Mouse (Mus musculus): ENCODE measurements at regions not wholly inside any gene's neighbourhood (a gene's known extent, or its start where the extent isn't known, plus 50 kb on each side); places are given as distances from the start of the nearest gene placed in this dataset.
"Not testable (repeated sequence)": the region's sequence is repeated elsewhere in the genome, so short reads cannot be mapped to it uniquely, and the experiment has no call there.

GRCm38 (mm10) chr14:47959366-47960280 lies 161.0 kb upstream of the Peli2 start:
- DNase-seq (ENCODE audit: low spot score) (no peak), ATAC-seq (ENCODE audit: insufficient read depth, low FRiP score, low TSS enrichment) (no peak)
- Histone ChIP-seq H3K9me3 (ENCODE audit: control insufficient read depth, low read length) (no peaks in the 10 kb centered on the region), H3K27ac (ENCODE audit: low read depth, low read length) (no peak overlapping the region), H3K4me3 (ENCODE audit: low read depth, low read length) (no peak overlapping the region), H3K9ac (ENCODE audit: low read length) (no peak overlapping the region), H3K4me1 (ENCODE audit: control insufficient read depth, insufficient read depth, low read length) (no peaks in the 10 kb centered on the region), H3K36me3 (ENCODE audit: control insufficient read depth, insufficient read depth, low read length) (no peaks in the 10 kb centered on the region), H3K4me2 (ENCODE audit: low read depth) (no peak overlapping the region), H3K27me3 (ENCODE audit: control insufficient read depth, insufficient read depth, low read length) (no peaks in the 10 kb centered on the region)
- 47% methylated on average over 12 of the region's 12 CpGs for WGBS

- 86% methylated on average over 4 of the region's 4 CpGs for WGBS
- H3K4me2 ChIP-seq (ENCODE audit: low read depth); H3K4me3 ChIP-seq (ENCODE audit: low read depth, low read length); H3K27me3 ChIP-seq (ENCODE audit: control insufficient read depth, insufficient read depth, low read length); DNase-seq (ENCODE audit: low spot score); H3K9ac ChIP-seq (ENCODE audit: low read length); ATAC-seq (ENCODE audit: insufficient read depth, low FRiP score, low TSS enrichment); H3K4me1 ChIP-seq (ENCODE audit: control insufficient read depth, insufficient read depth, low read length); H3K27ac ChIP-seq (ENCODE audit: low read depth, low read length); H3K36me3 ChIP-seq (ENCODE audit: control insufficient read depth, insufficient read depth, low read length); H3K9me3 ChIP-seq (ENCODE audit: control insufficient read depth, low read length): not testable (repeated sequence)
These were observed 155.8 kb upstream of the Peli2 start for GRCm38 (mm10) chr14:47964806-47965205.

- H3K4me2 ChIP-seq (ENCODE audit: low read depth) = no peak overlapping the region
- H3K27me3 ChIP-seq (ENCODE audit: control insufficient read depth, insufficient read depth, low read length) = no peaks in the 10 kb centered on the region
- DNase-seq (ENCODE audit: low spot score) = no peak
- no peaks in the 10 kb centered on the region for H3K36me3 ChIP-seq (ENCODE audit: control insufficient read depth, insufficient read depth, low read length)
- H3K4me3 ChIP-seq (ENCODE audit: low read depth, low read length) = no peak overlapping the region
- 79% methylated on average over 1 of the region's 1 CpGs for WGBS
- no peak for ATAC-seq (ENCODE audit: insufficient read depth, low FRiP score, low TSS enrichment)
- H3K9me3 ChIP-seq (ENCODE audit: control insufficient read depth, low read length) = no peaks in the 10 kb centered on the region
- H3K27ac ChIP-seq (ENCODE audit: low read depth, low read length) = no peak overlapping the region
- no peaks in the 10 kb centered on the region for H3K4me1 ChIP-seq (ENCODE audit: control insufficient read depth, insufficient read depth, low read length)
- H3K9ac ChIP-seq (ENCODE audit: low read length) = no peak overlapping the region
These were observed 150.8 kb upstream of the Peli2 start for GRCm38 (mm10) chr14:47969871-47970270.

- H3K9me3 ChIP-seq (ENCODE audit: control insufficient read depth, low read length); H3K4me3 ChIP-seq (ENCODE audit: low read depth, low read length); ATAC-seq (ENCODE audit: insufficient read depth, low FRiP score, low TSS enrichment); H3K4me1 ChIP-seq (ENCODE audit: control insufficient read depth, insufficient read depth, low read length); H3K9ac ChIP-seq (ENCODE audit: low read length); DNase-seq (ENCODE audit: low spot score); H3K36me3 ChIP-seq (ENCODE audit: control insufficient read depth, insufficient read depth, low read length); H3K27ac ChIP-seq (ENCODE audit: low read depth, low read length); H3K4me2 ChIP-seq (ENCODE audit: low read depth); H3K27me3 ChIP-seq (ENCODE audit: control insufficient read depth, insufficient read depth, low read length): not testable (repeated sequence)
- 97% methylated on average over 20 of the region's 20 CpGs for WGBS
These were observed 147.5 kb upstream of the Peli2 start for GRCm38 (mm10) chr14:47973161-47973560.

- DNase-seq (ENCODE audit: low spot score) (no peak), ATAC-seq (ENCODE audit: insufficient read depth, low FRiP score, low TSS enrichment) (no peak)
- H3K27ac ChIP-seq (ENCODE audit: low read depth, low read length) = no peak overlapping the region
- no peak overlapping the region for H3K9ac ChIP-seq (ENCODE audit: low read length)
- no peaks in the 10 kb centered on the region for H3K36me3 ChIP-seq (ENCODE audit: control insufficient read depth, insufficient read depth, low read length)
- H3K4me3 ChIP-seq (ENCODE audit: low read depth, low read length) = no peak overlapping the region
- H3K4me1 ChIP-seq (ENCODE audit: control insufficient read depth, insufficient read depth, low read length) = no peaks in the 10 kb centered on the region
- no peak overlapping the region for H3K4me2 ChIP-seq (ENCODE audit: low read depth)
- no peaks in the 10 kb centered on the region for H3K9me3 ChIP-seq (ENCODE audit: control insufficient read depth, low read length)
- 75% methylated on average over 3 of the region's 3 CpGs for WGBS
- no peaks in the 10 kb centered on the region for H3K27me3 ChIP-seq (ENCODE audit: control insufficient read depth, insufficient read depth, low read length)
These were observed 137.5 kb upstream of the Peli2 start for GRCm38 (mm10) chr14:47982993-47983740.

GRCm38 (mm10) chr14:47986483-47986882 lies 134.1 kb upstream of the Peli2 start:
- H3K27me3 ChIP-seq (ENCODE audit: control insufficient read depth, insufficient read depth, low read length) = no peaks in the 10 kb centered on the region
- no peak overlapping the region for H3K4me2 ChIP-seq (ENCODE audit: low read depth)
- H3K36me3 ChIP-seq (ENCODE audit: control insufficient read depth, insufficient read depth, low read length) = no peaks in the 10 kb centered on the region
- H3K9ac ChIP-seq (ENCODE audit: low read length) = no peak overlapping the region
- no peak overlapping the region for H3K4me3 ChIP-seq (ENCODE audit: low read depth, low read length)
- no peaks in the 10 kb centered on the region for H3K9me3 ChIP-seq (ENCODE audit: control insufficient read depth, low read length)
- ATAC-seq (ENCODE audit: insufficient read depth, low FRiP score, low TSS enrichment) (no peak), DNase-seq (ENCODE audit: low spot score) (no peak)
- no peaks in the 10 kb centered on the region for H3K4me1 ChIP-seq (ENCODE audit: control insufficient read depth, insufficient read depth, low read length)
- H3K27ac ChIP-seq (ENCODE audit: low read depth, low read length) = no peak overlapping the region
- WGBS = 11% methylated on average over 3 of the region's 3 CpGs

GRCm38 (mm10) chr14:47986941-47987340 lies 133.7 kb upstream of the Peli2 start:
- 26% methylated on average over 5 of the region's 5 CpGs for WGBS
- no peak for DNase-seq (ENCODE audit: low spot score)
- Histone ChIP-seq H3K27ac (ENCODE audit: low read depth, low read length) (no peak overlapping the region), H3K4me3 (ENCODE audit: low read depth, low read length) (no peak overlapping the region), H3K4me2 (ENCODE audit: low read depth) (no peak overlapping the region), H3K9ac (ENCODE audit: low read length) (no peak overlapping the region), H3K4me1 (ENCODE audit: control insufficient read depth, insufficient read depth, low read length) (no peaks in the 10 kb centered on the region), H3K36me3 (ENCODE audit: control insufficient read depth, insufficient read depth, low read length) (no peaks in the 10 kb centered on the region), H3K9me3 (ENCODE audit: control insufficient read depth, low read length) (no peaks in the 10 kb centered on the region), H3K27me3 (ENCODE audit: control insufficient read depth, insufficient read depth, low read length) (no peaks in the 10 kb centered on the region)
- ATAC-seq (ENCODE audit: insufficient read depth, low FRiP score, low TSS enrichment) = no peak

- Histone ChIP-seq H3K27me3 (ENCODE audit: control insufficient read depth, insufficient read depth, low read length) (no peaks in the 10 kb centered on the region), H3K9me3 (ENCODE audit: control insufficient read depth, low read length) (no peaks in the 10 kb centered on the region), H3K4me2 (ENCODE audit: low read depth) (no peak overlapping the region), H3K4me3 (ENCODE audit: low read depth, low read length) (no peak overlapping the region), H3K9ac (ENCODE audit: low read length) (no peak overlapping the region), H3K4me1 (ENCODE audit: control insufficient read depth, insufficient read depth, low read length) (no peaks in the 10 kb centered on the region), H3K36me3 (ENCODE audit: control insufficient read depth, insufficient read depth, low read length) (no peaks in the 10 kb centered on the region), H3K27ac (ENCODE audit: low read depth, low read length) (no peak overlapping the region)
- 63% methylated on average over 7 of the region's 7 CpGs for WGBS
- ATAC-seq (ENCODE audit: insufficient read depth, low FRiP score, low TSS enrichment) = no peak
- DNase-seq (ENCODE audit: low spot score) = no peak
These were observed 133.1 kb upstream of the Peli2 start for GRCm38 (mm10) chr14:47987392-47988075.

Measured in neural tube, embryonic 11.5 days (tissue).